Mouse (Mus musculus) layer of hippocampus, postnatal 25 days (tissue): Measurements from ENCODE around the gene 1700024G13Rik. TPM values are rescaled to one million over a fixed set of nuclear protein-coding genes. Genes with fewer than 3 reads are reported as not detected.
"Not testable (repeated sequence)": the region's sequence is repeated elsewhere in the genome, so short reads cannot be mapped to it uniquely, and the experiment has no call there.

Source experiments
- DNase-seq, 2 experiments: peaks; one replicate each; pipeline ENCODE4 v3.0.0; 2022; ENCODE audit warnings: mixed read lengths in 2 of 2, low spot score in 1 of 2; ENCODE audit errors: extremely low spot score in 1 of 2
- total RNA-seq, 2 experiments: library from RNA; stranded (reverse); gene quantifications; 2 replicates each; pipeline ENCODE4 v1.2.3; 2021

The 1700024G13Rik gene
- not detected for total RNA-seq

GRCm38 (mm10) chr14:32388196-32388595 is at the start of gene 1700024G13Rik:
Gene 1700024G13Rik, minus strand, starts transcription at chr14:32388391.
- no peak for DNase-seq

GRCm38 (mm10) chr14:32437352-32437793 is 49.2 kb upstream of the 1700024G13Rik start:
- no peak for DNase-seq

- no peak for DNase-seq
Measured at GRCm38 (mm10) chr14:32429030-32429602, 40.9 kb upstream of the 1700024G13Rik start.

GRCm38 (mm10) chr14:32423946-32424345 is 35.8 kb upstream of the 1700024G13Rik start:
- DNase-seq: no peak

GRCm38 (mm10) chr14:32418747-32419146 is 30.6 kb upstream of the 1700024G13Rik start:
- no peak for DNase-seq

GRCm38 (mm10) chr14:32412075-32412474 is 23.9 kb upstream of the 1700024G13Rik start:
- DNase-seq: no peak

- no peak for DNase-seq
Measured at GRCm38 (mm10) chr14:32410084-32410483, 21.9 kb upstream of the 1700024G13Rik start.

- not testable (repeated sequence) for DNase-seq
Measured at GRCm38 (mm10) chr14:32405399-32405798, 17.2 kb upstream of the 1700024G13Rik start.

GRCm38 (mm10) chr14:32381619-32382018 is 6.6 kb downstream of the 1700024G13Rik start:
- DNase-seq: no peak

GRCm38 (mm10) chr14:32381066-32381465 is 7.1 kb downstream of the 1700024G13Rik start:
- DNase-seq: no peak

- no peak for DNase-seq
Measured at GRCm38 (mm10) chr14:32380099-32380480, 8.1 kb downstream of the 1700024G13Rik start.

GRCm38 (mm10) chr14:32379395-32380098 is 8.6 kb downstream of the 1700024G13Rik start:
- no peak for DNase-seq

GRCm38 (mm10) chr14:32372510-32372909 is 15.7 kb downstream of the 1700024G13Rik start:
- no peak for DNase-seq

GRCm38 (mm10) chr14:32369756-32370155 is 18.4 kb downstream of the 1700024G13Rik start:
- no peak for DNase-seq

GRCm38 (mm10) chr14:32364359-32364758 is 23.8 kb downstream of the 1700024G13Rik start:
- DNase-seq: no peak

- DNase-seq: not testable (repeated sequence)
Measured at GRCm38 (mm10) chr14:32351181-32351920, 36.8 kb downstream of the 1700024G13Rik start.

GRCm38 (mm10) chr14:32347307-32347706 is 40.9 kb downstream of the 1700024G13Rik start:
- no peak for DNase-seq

GRCm38 (mm10) chr14:32344694-32345093 is 43.5 kb downstream of the 1700024G13Rik start:
- DNase-seq: no peak

- DNase-seq: no peak
Measured at GRCm38 (mm10) chr14:32344176-32344575, 44.0 kb downstream of the 1700024G13Rik start.

- DNase-seq: no peak
Measured at GRCm38 (mm10) chr14:32341823-32342222, 46.4 kb downstream of the 1700024G13Rik start.

- DNase-seq: no peak
Measured at GRCm38 (mm10) chr14:32336547-32336946, 51.6 kb downstream of the 1700024G13Rik start.
